Mouse (Mus musculus): Measurements from ENCODE around the gene Rcbtb2. TPM values are rescaled to one million over a fixed set of nuclear protein-coding genes. Genes with fewer than 3 reads are reported as not detected.

Gene Rcbtb2
- polyA plus RNA-seq, 1 experiment from 2014 or later = 32.2 TPM

DNA sequence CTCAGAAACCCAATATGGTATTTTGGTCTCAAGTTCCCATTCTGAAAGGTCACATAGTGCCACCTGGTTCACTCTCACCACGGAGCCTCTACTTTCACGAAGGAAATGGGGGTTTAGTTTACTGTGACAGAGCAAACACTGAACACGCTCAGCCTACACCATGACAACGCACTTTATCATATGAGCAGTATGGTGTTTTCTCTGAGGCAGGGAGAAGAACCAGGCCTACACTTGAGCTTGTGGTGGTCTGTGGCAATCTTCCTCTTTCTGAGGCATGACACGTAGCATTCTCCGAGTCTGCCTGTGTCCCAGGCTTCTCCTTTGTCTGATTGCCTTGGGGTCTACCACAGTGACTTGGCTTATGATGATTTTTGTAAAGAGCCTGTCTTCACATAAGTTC lies 53.0 kb downstream of the Rcbtb2 start:
- ATAC-seq = no peak
- Histone ChIP-seq H3K4me2 (replicated peaks; ENCODE audit: low read depth) (no peak overlapping the region), H3K36me3 (ENCODE audit: control insufficient read depth, insufficient read depth) (peaks cover 32% of the 10 kb centered on the region), H3K9ac (ENCODE audit: low read depth, low read length) (no peak overlapping the region), H3K9me3 (ENCODE audit: control insufficient read depth) (no peaks in the 10 kb centered on the region), H3K4me3 (ENCODE audit: low read depth, low read length) (no peak overlapping the region), H3K27me3 (replicated peaks; ENCODE audit: control insufficient read depth, insufficient read depth, low read length) (no peaks in the 10 kb centered on the region), H3K27ac (ENCODE audit: low read depth, low read length) (no peak overlapping the region), H3K4me1 (replicated peaks; ENCODE audit: control insufficient read depth, insufficient read depth, low read length) (0 out of 2 replicates have a peak, but pooled peaks cover 4% of the 10 kb centered on the region)
- 79% methylated on average over 6 of the region's 6 CpGs for WGBS
- TF ChIP-seq CTCF (IDR thresholded peaks at IDR 0.05; ENCODE audit: low read depth) = no peak

DNA sequence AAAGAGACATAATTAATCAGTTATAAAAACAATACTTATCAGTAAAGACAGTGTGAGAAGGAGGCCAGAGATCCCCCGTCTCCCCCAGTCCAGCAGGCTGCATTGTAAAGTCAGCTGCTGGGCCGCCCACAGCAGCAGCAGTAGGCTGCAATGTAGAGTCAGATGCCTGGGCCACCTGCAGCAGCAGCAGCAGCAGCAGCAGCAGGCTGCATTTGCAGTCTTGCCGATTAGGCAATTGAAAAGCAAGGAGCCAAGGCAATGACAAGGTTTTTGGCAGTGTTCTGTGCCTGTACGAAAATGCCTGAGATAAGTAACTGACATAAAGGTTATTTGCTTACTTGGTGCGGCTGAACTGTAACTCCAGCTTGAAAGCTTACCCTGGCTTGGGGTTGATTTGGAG lies 53.4 kb downstream of the Rcbtb2 start:
- Histone ChIP-seq H3K9me3 (ENCODE audit: control insufficient read depth) (no peaks in the 10 kb centered on the region), H3K27ac (ENCODE audit: low read depth, low read length) (no peak overlapping the region), H3K9ac (ENCODE audit: low read depth, low read length) (no peak overlapping the region), H3K4me2 (replicated peaks; ENCODE audit: low read depth) (no peak overlapping the region), H3K27me3 (replicated peaks; ENCODE audit: control insufficient read depth, insufficient read depth, low read length) (no peaks in the 10 kb centered on the region), H3K36me3 (ENCODE audit: control insufficient read depth, insufficient read depth) (peaks cover 32% of the 10 kb centered on the region), H3K4me1 (replicated peaks; ENCODE audit: control insufficient read depth, insufficient read depth, low read length) (0 out of 2 replicates have a peak, but pooled peaks cover 4% of the 10 kb centered on the region), H3K4me3 (ENCODE audit: low read depth, low read length) (no peak overlapping the region)
- WGBS = 87% methylated on average over 5 of the region's 5 CpGs
- TF ChIP-seq CTCF (IDR thresholded peaks at IDR 0.05; ENCODE audit: low read depth) = no peak
- no peak for ATAC-seq

GRCm38 (mm10) chr14:73177961-73178360 lies 55.1 kb downstream of the Rcbtb2 start:
- no peak for ATAC-seq
- Histone ChIP-seq H3K4me2 (replicated peaks; ENCODE audit: low read depth) (no peak overlapping the region), H3K4me3 (ENCODE audit: low read depth, low read length) (no peak overlapping the region), H3K4me1 (replicated peaks; ENCODE audit: control insufficient read depth, insufficient read depth, low read length) (0 out of 2 replicates have a peak, but pooled peaks cover 4% of the 10 kb centered on the region), H3K9me3 (ENCODE audit: control insufficient read depth) (no peaks in the 10 kb centered on the region), H3K36me3 (ENCODE audit: control insufficient read depth, insufficient read depth) (peaks cover 32% of the 10 kb centered on the region), H3K27me3 (replicated peaks; ENCODE audit: control insufficient read depth, insufficient read depth, low read length) (no peaks in the 10 kb centered on the region), H3K27ac (ENCODE audit: low read depth, low read length) (no peak overlapping the region), H3K9ac (ENCODE audit: low read depth, low read length) (no peak overlapping the region)
- TF ChIP-seq CTCF (IDR thresholded peaks at IDR 0.05; ENCODE audit: low read depth) = no peak
- 81% methylated on average over 11 of the region's 11 CpGs for WGBS

DNA sequence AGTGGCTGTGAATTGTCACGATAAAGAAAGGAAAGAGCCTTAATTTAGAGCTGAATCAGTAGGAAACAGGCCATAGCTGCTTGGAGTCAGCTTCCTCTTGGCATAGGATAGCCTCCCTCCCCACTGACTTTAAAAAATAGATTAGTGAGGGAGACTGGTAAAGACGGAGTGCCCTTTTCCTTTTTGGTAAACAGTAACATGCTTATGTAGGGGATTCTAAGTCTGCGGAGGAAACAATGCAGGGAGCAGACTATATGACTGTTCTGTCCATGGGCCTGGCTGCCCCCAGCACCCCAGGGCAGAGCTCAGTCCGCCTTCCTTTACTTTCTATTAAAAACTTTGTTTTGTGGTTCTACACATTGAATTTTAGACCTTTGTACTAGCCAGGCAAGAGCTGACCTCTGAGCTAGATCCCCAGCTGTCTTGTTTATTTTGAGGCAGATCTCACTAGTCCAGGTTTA lies 56.4 kb downstream of the Rcbtb2 start:
- 0 out of 2 replicates have a peak, but pooled peaks cover 4% of the 10 kb centered on the region for H3K4me1 ChIP-seq (replicated peaks; ENCODE audit: control insufficient read depth, insufficient read depth, low read length)
- no peak overlapping the region for H3K4me2 ChIP-seq (replicated peaks; ENCODE audit: low read depth)
- H3K9me3 ChIP-seq (ENCODE audit: control insufficient read depth) = no peaks in the 10 kb centered on the region
- no peaks in the 10 kb centered on the region for H3K27me3 ChIP-seq (replicated peaks; ENCODE audit: control insufficient read depth, insufficient read depth, low read length)
- peaks cover 32% of the 10 kb centered on the region for H3K36me3 ChIP-seq (ENCODE audit: control insufficient read depth, insufficient read depth)
- 67% methylated on average over 4 of the region's 4 CpGs for WGBS
- no peak for ATAC-seq
- H3K27ac ChIP-seq (ENCODE audit: low read depth, low read length) = no peak overlapping the region; the same call in 1 of the 2 replicates
- TF ChIP-seq CTCF (IDR thresholded peaks at IDR 0.05; ENCODE audit: low read depth) = no peak
- H3K4me3 ChIP-seq (ENCODE audit: low read depth, low read length) = no peak overlapping the region
- H3K9ac ChIP-seq (ENCODE audit: low read depth, low read length) = no peak overlapping the region

DNA sequence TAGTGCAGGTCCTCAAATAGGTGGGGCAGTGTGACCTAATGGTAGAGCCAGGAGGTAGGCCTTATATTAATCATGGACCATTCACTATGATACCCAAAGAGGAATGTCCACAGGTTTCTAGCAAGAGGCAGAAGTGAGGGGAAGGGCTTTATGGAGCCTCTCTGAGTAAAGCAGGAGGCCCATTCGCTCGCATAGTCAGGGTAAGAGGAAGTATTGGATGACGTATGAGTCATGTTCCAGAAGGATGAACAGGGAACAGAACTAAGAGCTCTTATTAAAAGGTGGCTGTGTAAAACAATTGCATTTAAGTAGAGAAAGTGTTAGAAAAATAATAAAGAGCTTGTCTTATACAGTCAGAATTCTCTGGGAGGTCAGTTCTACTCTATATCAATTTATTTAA lies 57.8 kb downstream of the Rcbtb2 start:
- H3K4me2 ChIP-seq (replicated peaks; ENCODE audit: low read depth) = no peak overlapping the region
- H3K36me3 ChIP-seq (ENCODE audit: control insufficient read depth, insufficient read depth) = peaks cover 25% of the 10 kb centered on the region
- H3K27me3 ChIP-seq (replicated peaks; ENCODE audit: control insufficient read depth, insufficient read depth, low read length) = no peaks in the 10 kb centered on the region
- TF ChIP-seq CTCF (IDR thresholded peaks at IDR 0.05; ENCODE audit: low read depth) = no peak
- WGBS = 57% methylated on average over 3 of the region's 3 CpGs
- H3K9me3 ChIP-seq (ENCODE audit: control insufficient read depth) = no peaks in the 10 kb centered on the region
- no peak overlapping the region for H3K9ac ChIP-seq (ENCODE audit: low read depth, low read length)
- no peak overlapping the region for H3K27ac ChIP-seq (ENCODE audit: low read depth, low read length)
- no peak; the same call in 1 of the 2 replicates for ATAC-seq
- no peaks in the 10 kb centered on the region for H3K4me1 ChIP-seq (replicated peaks; ENCODE audit: control insufficient read depth, insufficient read depth, low read length)
- H3K4me3 ChIP-seq (ENCODE audit: low read depth, low read length) = no peak overlapping the region

DNA sequence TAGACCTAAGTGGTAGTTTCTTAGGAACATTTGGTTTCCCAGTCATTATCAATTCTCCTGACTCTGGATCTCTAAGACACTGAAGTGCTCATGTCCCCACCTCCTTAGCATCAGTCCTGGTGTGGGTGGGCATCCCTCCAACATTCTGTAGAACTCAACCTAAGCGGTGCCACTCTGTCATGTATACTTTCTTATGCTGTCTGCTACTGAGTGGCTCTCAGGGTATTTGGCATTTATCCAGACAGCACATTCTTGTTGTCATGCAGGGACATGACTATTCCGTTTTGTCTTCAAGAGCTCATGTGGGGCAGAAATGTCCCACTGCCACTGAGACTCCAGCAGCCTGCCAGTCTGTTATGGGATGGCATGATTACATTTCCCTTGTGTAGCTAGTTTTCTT lies 58.3 kb downstream of the Rcbtb2 start:
- H3K27ac ChIP-seq (ENCODE audit: low read depth, low read length) = no peak overlapping the region
- WGBS = 68% methylated on average over 2 of the region's 2 CpGs
- peaks cover 26% of the 10 kb centered on the region for H3K36me3 ChIP-seq (ENCODE audit: control insufficient read depth, insufficient read depth)

DNA sequence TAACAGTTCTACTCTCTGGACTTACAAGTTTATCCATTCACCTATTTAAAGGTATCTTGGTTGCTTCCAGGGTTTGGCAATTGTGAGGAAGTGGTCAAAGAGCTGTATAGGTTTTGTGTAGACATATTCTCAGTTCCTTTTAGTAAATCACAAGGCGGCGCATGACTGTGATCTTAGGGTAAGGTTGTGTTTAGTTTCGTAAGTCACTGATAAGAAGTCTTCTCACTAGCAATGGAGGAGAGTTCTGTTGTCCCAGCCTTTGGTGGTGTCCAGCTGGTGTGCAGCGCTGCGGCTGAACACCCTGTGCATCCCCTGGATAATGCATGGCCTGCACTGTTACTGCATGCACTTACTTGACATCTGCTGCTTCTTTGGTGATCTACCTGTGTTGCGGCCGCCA lies 64.0 kb downstream of the Rcbtb2 start:
- Histone ChIP-seq H3K4me2 (replicated peaks; ENCODE audit: low read depth) (no peak overlapping the region), H3K4me1 (replicated peaks; ENCODE audit: control insufficient read depth, insufficient read depth, low read length) (no peaks in the 10 kb centered on the region), H3K27me3 (replicated peaks; ENCODE audit: control insufficient read depth, insufficient read depth, low read length) (no peaks in the 10 kb centered on the region), H3K27ac (ENCODE audit: low read depth, low read length) (no peak overlapping the region), H3K9me3 (ENCODE audit: control insufficient read depth) (no peaks in the 10 kb centered on the region), H3K36me3 (ENCODE audit: control insufficient read depth, insufficient read depth) (peaks cover 8% of the 10 kb centered on the region), H3K9ac (ENCODE audit: low read depth, low read length) (no peak overlapping the region), H3K4me3 (ENCODE audit: low read depth, low read length) (no peak overlapping the region)
- ATAC-seq = no peak; the same call in 1 of the 2 replicates
- 89% methylated on average over 7 of the region's 7 CpGs for WGBS
- TF ChIP-seq CTCF (IDR thresholded peaks at IDR 0.05; ENCODE audit: low read depth) = no peak

More for the DNA sequence above, 58.3 kb downstream of the Rcbtb2 start:
- H3K9me3 ChIP-seq (ENCODE audit: control insufficient read depth) = no peaks in the 10 kb centered on the region
- H3K9ac ChIP-seq (ENCODE audit: low read depth, low read length) = no peak overlapping the region
- TF ChIP-seq CTCF (IDR thresholded peaks at IDR 0.05; ENCODE audit: low read depth) = no peak
- no peaks in the 10 kb centered on the region for H3K27me3 ChIP-seq (replicated peaks; ENCODE audit: control insufficient read depth, insufficient read depth, low read length)
- ATAC-seq = no peak
- H3K4me2 ChIP-seq (replicated peaks; ENCODE audit: low read depth) = no peak overlapping the region
- H3K4me3 ChIP-seq (ENCODE audit: low read depth, low read length) = no peak overlapping the region
- H3K4me1 ChIP-seq (replicated peaks; ENCODE audit: control insufficient read depth, insufficient read depth, low read length) = no peaks in the 10 kb centered on the region
